Mouse (Mus musculus) stomach, postnatal 0 days (tissue): ENCODE data around the gene Lrrc71.

ENCODE experiments used
- CTCF ChIP-seq: IDR thresholded peaks from 2 replicates; pipeline ENCODE4 v1.5.1; 2016; ENCODE audit warnings: antibody characterized with exemption, low read depth, mild to moderate bottlenecking, moderate library complexity
- EP300 ChIP-seq: optimal IDR thresholded peaks from 2 replicates; pipeline ENCODE3; 2016; ENCODE audit warnings: antibody characterized with exemption

DNA sequence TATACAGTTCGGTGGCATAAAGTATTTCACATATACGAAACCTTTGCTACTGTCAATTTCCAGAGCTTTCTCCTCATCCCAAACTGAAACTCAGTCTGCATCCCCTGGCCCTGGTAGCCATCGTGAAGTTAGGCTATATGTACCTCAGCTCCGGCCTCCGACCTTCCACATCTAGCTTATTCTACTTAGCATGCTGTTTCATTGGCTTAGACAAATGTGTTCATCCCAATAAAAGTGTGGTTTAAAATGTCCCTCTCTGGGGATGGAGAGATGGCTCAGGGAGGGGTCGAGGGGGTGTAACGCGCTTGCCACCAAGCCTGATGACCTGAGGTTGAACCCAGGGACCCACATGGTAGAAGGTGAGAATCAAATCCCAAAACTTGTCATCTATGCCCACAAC, 21.1 kb upstream of the Lrrc71 start:
- TF ChIP-seq CTCF (no peak), EP300 (no peak)
